Mouse (Mus musculus) G1E-ER4 (cell line): ENCODE results near the gene Barhl1. TPM values are rescaled to one million over a fixed set of nuclear protein-coding genes. Genes with fewer than 3 reads are reported as not detected.

Experiments
- GATA1 ChIP-seq: IDR thresholded peaks from one replicate; pipeline ENCODE4 v1.8.0; 2012; ENCODE audit warnings: low read length, inconsistent platforms
- polyA plus RNA-seq: library from polyadenylated mRNA; stranded (reverse); fragments of >175 nt; gene quantifications from 2 replicates; pipeline ENCODE4 v1.2.3, GENCODE M21; 2012

The Barhl1 gene
- polyA plus RNA-seq, 1 experiment = 0.18 TPM

GRCm38 (mm10) chr2:28915768-28916512, 528 bp downstream of the Barhl1 start:
- TF ChIP-seq GATA1 = no peak

GRCm38 (mm10) chr2:28915104-28915738, 1.2 kb downstream of the Barhl1 start:
- TF ChIP-seq GATA1 = no peak

GRCm38 (mm10) chr2:28914121-28914520, 2.3 kb downstream of the Barhl1 start:
- no peak for TF ChIP-seq GATA1

GRCm38 (mm10) chr2:28912961-28913360, 3.5 kb downstream of the Barhl1 start:
- TF ChIP-seq GATA1 = no peak

- no peak for TF ChIP-seq GATA1
These were observed 4.3 kb downstream of the Barhl1 start for GRCm38 (mm10) chr2:28912039-28912700.

- TF ChIP-seq GATA1 = no peak
These were observed 5.0 kb downstream of the Barhl1 start for GRCm38 (mm10) chr2:28911331-28912038.

- no peak for TF ChIP-seq GATA1
These were observed 5.6 kb downstream of the Barhl1 start for GRCm38 (mm10) chr2:28910877-28911276.

GRCm38 (mm10) chr2:28909818-28910710, 6.4 kb downstream of the Barhl1 start:
- no peak for TF ChIP-seq GATA1

GRCm38 (mm10) chr2:28909186-28909817, 7.2 kb downstream of the Barhl1 start:
- TF ChIP-seq GATA1 = no peak

GRCm38 (mm10) chr2:28908389-28909153, 7.9 kb downstream of the Barhl1 start:
- no peak for TF ChIP-seq GATA1

- no peak for TF ChIP-seq GATA1
These were observed 8.6 kb downstream of the Barhl1 start for GRCm38 (mm10) chr2:28907691-28908388.

GRCm38 (mm10) chr2:28905561-28905960, 10.9 kb downstream of the Barhl1 start:
- no peak for TF ChIP-seq GATA1

- TF ChIP-seq GATA1 = no peak
These were observed 11.7 kb downstream of the Barhl1 start for GRCm38 (mm10) chr2:28904786-28905185.
